8 mouse cellular contexts compared by ENCODE assay signal in the genomic region with DNA sequence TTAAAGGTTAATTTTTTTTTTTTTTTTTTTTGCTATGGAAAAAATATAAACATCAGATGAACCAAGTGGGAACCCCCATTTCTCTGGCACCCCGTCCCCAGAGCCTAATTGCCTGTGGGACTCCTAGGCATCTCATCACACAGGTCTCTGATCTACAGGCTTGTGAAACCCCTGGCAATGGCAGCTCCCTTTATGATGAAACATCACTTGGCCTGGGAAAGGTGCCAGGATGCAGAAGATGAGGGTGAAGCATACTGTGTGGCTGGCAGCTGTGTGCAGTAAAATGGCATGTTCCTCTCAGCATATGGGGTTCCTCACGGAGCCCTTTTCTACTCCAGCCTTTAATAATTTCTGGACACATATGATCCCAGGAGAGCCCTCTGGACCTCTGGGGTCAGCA. TPM values are rescaled to one million over a fixed set of nuclear protein-coding genes. Genes with fewer than 3 reads are reported as not detected.
DNase-seq lines count a peak whose midpoint lies in the region; ATAC-seq and TF ChIP-seq lines count a peak whose summit lies in the region.

No protein-coding gene starts in this region.

- H3K4me1 ChIP-seq in liver, postnatal 0 days (ENCODE audit: insufficient read depth), result no peaks in the 10 kb centered on the region
- H3K4me1 ChIP-seq in forebrain, embryonic 16.5 days (replicated peaks; ENCODE audit: control insufficient read depth, insufficient read depth, low read length), result peaks cover 32% of the 10 kb centered on the region

- H3K9ac ChIP-seq in liver, postnatal 0 days (replicated peaks), result no peak overlapping the region
- no peak overlapping the region for H3K9ac ChIP-seq in forebrain, embryonic 16.5 days (replicated peaks; ENCODE audit: low read depth, low read length)

- 84% methylated on average over 2 of the region's 2 CpGs for WGBS in liver, postnatal 0 days (ENCODE audit: insufficient replicate concordance)
- 26% methylated on average over 2 of the region's 2 CpGs for WGBS in forebrain, embryonic 16.5 days

- ATAC-seq in cerebellum, adult (ENCODE audit: insufficient number of reproducible peaks, low FRiP score, low TSS enrichment), result no peak
- no peak for ATAC-seq in liver, postnatal 0 days
- peak; percentile 61 for ATAC-seq in forebrain, embryonic 16.5 days
- ATAC-seq in CD4-positive, CD25-positive, alpha-beta regulatory T cell, adult 4 months, result no peak

- H3K27me3 ChIP-seq in liver, postnatal 0 days (ENCODE audit: insufficient read depth, low read length), result no peaks in the 10 kb centered on the region
- H3K27me3 ChIP-seq in forebrain, embryonic 16.5 days (replicated peaks; ENCODE audit: control insufficient read depth, insufficient read depth, low read length), result no peaks in the 10 kb centered on the region

- no peaks in the 10 kb centered on the region for H3K36me3 ChIP-seq in liver, postnatal 0 days (replicated peaks; ENCODE audit: insufficient read depth, low read length)
- H3K36me3 ChIP-seq in forebrain, embryonic 16.5 days (ENCODE audit: control insufficient read depth, insufficient read depth), result no peaks in the 10 kb centered on the region

- H3K27ac ChIP-seq in liver, postnatal 0 days (ENCODE audit: low read depth), result no peak overlapping the region
- H3K27ac ChIP-seq in forebrain, embryonic 16.5 days (ENCODE audit: low read length), result peak overlapping the region; percentile 37; the same call in 1 of the 2 replicates

- H3K4me3 ChIP-seq in liver, postnatal 0 days (ENCODE audit: low read depth, low read length), result no peak overlapping the region
- H3K4me3 ChIP-seq in forebrain, embryonic 16.5 days (replicated peaks; ENCODE audit: low read length), result no peak overlapping the region

- no peak overlapping the region for H3K4me2 ChIP-seq in liver, postnatal 0 days (ENCODE audit: low read depth, low read length)
- H3K4me2 ChIP-seq in forebrain, embryonic 16.5 days (ENCODE audit: low read length), result no peak overlapping the region

- DNase-seq in cerebellum, adult 11 months, result peak; percentile 60
- DNase-seq in liver, postnatal 0 days, result peak; percentile 17
- no peak for DNase-seq in liver
- peak; percentile 5 for DNase-seq in lung, postnatal 36 days
- no peak for DNase-seq in urinary bladder, postnatal 4 days (ENCODE audit: low spot score in 2 of 2)

- no peak for TF ChIP-seq EP300 in liver, postnatal 0 days (IDR thresholded peaks at IDR 0.05; ENCODE audit: low read depth)

- H3K9me3 ChIP-seq in liver, postnatal 0 days (ENCODE audit: low read length), result no peaks in the 10 kb centered on the region
- no peaks in the 10 kb centered on the region for H3K9me3 ChIP-seq in forebrain, embryonic 16.5 days (ENCODE audit: control insufficient read depth, low read length)

- no peak for TF ChIP-seq CTCF in liver, postnatal 0 days (IDR thresholded peaks at IDR 0.05; ENCODE audit: low read depth)

RNA-seq across cellular contexts. Expression of gene Ncam1, which starts 40.3 kb away (rescaled TPM):
- 2.0 and 2.1 TPM in 2 replicates for polyA plus RNA-seq in liver, postnatal 0 days (2015; fragmentation: Nextera tagmentation; extraction: Ambion mirVana)
- 389 and 436 TPM in 2 replicates for polyA plus RNA-seq in forebrain, embryonic 16.5 days (2015; fragmentation: Nextera tagmentation; extraction: Ambion mirVana)
- under 1 TPM; 0.24 to 0.56 TPM for polyA plus RNA-seq in CD4-positive, CD25-positive, alpha-beta regulatory T cell, adult 4 months (2017; shearing (Covaris generic))

Comparison
In these comparisons a context has a peak if more than half of its experiments do, and no peak if none do; other contexts are left out.
1. DNase-seq: peak in cerebellum, adult 11 months (single experiment), liver, postnatal 0 days (single experiment) and lung, postnatal 36 days (single experiment); none in liver (single experiment) and urinary bladder, postnatal 4 days (0 of 2).
2. RNA of gene Ncam1, which starts 40.3 kb away (polyA plus RNA-seq): 389 to 436 TPM in forebrain, embryonic 16.5 days; 2.0 to 2.1 TPM in liver, postnatal 0 days and 0.24 to 0.56 TPM in CD4-positive, CD25-positive, alpha-beta regulatory T cell, adult 4 months; every median in the first group is over 100 times any median in the second.